Mouse (Mus musculus) gonadal fat pad, adult 2 months (tissue): ENCODE measurements around the gene Ier2. TPM values are rescaled to one million over a fixed set of nuclear protein-coding genes. Genes with fewer than 3 reads are reported as not detected.
"Not testable (repeated sequence)": the region's sequence is repeated elsewhere in the genome, so short reads cannot be mapped to it uniquely, and the experiment has no call there.

ENCODE experiments used
- DNase-seq: peaks from one replicate; pipeline ENCODE4 v3.0.0-alpha.2; 2012; ENCODE audit warnings: low read depth
- polyA plus RNA-seq: library from polyadenylated mRNA; depleted of rRNA; stranded (reverse); fragments of >200 nt; gene quantifications from 2 replicates; pipeline ENCODE4 v1.2.3, GENCODE M21; 2012

Ier2 gene
- polyA plus RNA-seq, 1 experiment, result 8.5 TPM

- no peak for DNase-seq
These were observed 23.3 kb downstream of the Ier2 start for GRCm38 (mm10) chr8:84639162-84640009.

DNA sequence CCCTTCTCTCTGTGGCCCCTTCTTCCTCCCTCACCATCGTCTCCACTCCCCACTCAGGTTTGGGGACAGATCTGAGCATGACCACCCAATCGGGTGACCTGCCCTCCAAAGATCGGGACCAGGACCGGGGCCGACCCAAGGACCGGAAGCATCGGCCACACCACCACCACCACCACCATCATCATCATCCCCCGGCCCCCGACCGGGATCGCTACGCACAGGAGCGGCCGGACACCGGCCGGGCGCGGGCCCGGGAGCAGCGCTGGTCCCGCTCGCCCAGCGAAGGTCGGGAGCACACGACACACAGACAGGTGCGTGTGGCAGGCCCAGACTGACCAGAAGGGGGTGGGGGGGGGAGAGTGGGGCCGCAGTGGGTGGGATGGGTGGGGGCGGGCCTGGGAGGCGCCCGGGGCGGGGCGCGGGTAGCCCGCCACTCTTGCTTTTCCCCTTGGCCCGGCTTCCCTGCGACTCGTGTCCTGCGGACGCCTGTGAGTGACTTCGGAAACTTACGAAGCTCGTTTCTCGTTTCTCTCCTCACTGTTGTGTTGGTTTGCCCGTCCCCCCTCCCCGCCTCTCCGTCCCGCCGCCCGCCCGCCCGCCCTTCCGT is 24.0 kb downstream of the Ier2 start:
- DNase-seq, result no peak

- DNase-seq, result no peak
These were observed 24.6 kb downstream of the Ier2 start for GRCm38 (mm10) chr8:84637946-84638554.

GRCm38 (mm10) chr8:84636051-84636691 is 26.5 kb downstream of the Ier2 start:
- no peak for DNase-seq

- no peak for DNase-seq
These were observed 27.1 kb downstream of the Ier2 start for GRCm38 (mm10) chr8:84635397-84636050.

DNA sequence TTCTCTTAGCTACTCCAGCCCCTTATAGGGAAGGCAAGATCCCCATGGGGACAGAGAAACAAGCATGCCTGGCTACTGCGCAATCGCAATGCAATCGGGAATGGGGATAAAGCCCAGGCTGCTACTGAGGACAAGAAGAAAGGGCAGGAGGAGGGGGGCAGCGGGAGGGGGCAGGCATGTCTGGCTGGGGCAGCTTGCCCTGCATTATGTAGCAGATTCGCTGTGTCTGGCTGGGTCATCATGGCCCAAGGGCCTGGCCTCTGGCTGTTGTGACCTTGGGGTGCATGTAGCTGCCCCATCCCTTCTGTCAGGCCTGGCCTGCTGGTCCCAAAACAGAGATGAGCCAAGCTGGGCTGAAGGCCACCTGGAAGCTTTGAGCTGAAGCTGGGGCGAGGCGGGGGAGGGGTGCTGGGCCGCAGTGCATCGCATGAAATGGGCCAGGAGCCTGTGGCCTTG is 27.8 kb downstream of the Ier2 start:
- no peak for DNase-seq

DNA sequence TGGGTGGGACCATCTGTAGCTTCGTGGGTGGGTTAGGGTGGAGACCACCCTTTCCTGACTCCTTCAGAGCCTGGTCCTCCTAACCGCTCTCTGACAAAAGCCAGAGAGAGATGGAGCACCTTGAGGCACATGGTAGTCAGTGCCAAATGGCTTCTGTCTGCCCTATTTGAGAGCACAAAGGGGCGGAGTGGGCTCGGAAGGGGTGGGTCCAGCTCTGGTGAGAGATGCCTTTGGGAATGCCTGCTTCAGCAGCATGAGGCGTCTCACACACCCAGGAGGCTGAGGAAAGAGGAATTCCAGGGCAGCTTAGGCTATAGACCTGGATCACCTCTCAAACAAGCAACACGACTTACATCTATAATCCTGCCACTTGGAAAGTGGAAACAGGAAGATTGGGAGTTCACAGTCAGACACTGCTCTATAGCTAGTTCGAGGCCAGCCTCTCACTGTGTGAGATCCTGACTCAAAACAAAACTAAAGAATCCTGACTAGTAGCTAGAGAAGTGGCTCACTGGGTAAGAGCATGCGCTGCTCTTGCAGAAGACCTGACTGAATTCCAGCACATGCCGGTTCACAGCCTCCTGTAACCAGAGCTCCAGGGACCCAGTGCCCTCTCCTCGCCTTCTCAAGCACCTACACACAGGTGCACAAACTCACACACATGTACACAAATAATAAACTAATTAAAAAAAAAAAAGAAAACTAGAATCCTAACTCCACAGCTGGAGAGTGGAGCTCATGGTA is 28.6 kb downstream of the Ier2 start:
- DNase-seq, result no peak

- DNase-seq, result no peak
These were observed 30.8 kb downstream of the Ier2 start for GRCm38 (mm10) chr8:84631813-84632212.

- DNase-seq, result no peak
These were observed 32.5 kb downstream of the Ier2 start for GRCm38 (mm10) chr8:84630145-84630544.

- DNase-seq, result no peak
These were observed 33.1 kb downstream of the Ier2 start for GRCm38 (mm10) chr8:84629586-84629985.

DNA sequence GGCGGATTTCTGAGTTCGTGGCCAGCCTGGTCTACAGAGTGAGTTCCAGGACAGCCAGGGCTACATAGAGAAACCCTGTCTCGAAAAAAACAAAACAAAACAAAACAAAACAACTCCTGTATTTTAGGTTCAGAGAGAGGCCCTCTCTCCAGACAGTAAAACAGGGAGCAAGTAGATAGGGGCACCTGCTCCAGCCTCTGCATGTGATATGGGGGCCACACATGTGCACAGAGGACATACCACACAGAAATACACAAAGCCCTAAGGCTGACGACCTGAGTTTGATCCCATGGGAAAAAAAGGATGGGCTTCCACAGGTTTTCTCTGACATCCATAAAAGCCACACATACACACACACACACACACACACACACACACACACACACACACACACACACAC is 39.2 kb downstream of the Ier2 start:
- not testable (repeated sequence) for DNase-seq

GRCm38 (mm10) chr8:84621102-84621625 is 41.5 kb downstream of the Ier2 start:
- no peak for DNase-seq

DNA sequence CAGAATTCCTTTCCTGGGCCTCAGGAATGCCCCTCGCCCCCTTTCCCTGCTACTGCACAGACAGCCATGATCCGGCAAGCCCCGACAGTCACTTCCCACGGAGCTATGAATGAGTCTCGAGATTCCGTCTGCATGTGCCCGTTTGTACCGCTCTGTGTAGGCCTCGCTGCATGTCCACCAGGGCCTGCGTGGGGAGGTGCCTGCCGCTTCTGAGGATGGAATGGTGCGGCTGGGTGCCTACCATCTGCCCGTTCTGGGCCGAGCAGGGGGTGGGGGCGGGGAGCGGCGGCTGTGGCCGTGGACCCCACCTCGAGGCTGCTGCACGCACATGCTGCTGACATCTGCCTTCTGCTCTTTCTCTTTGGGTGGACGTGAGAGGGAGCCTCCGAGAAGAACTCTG is 45.6 kb downstream of the Ier2 start:
- DNase-seq, result no peak

- DNase-seq, result no peak
These were observed 46.8 kb downstream of the Ier2 start for GRCm38 (mm10) chr8:84615666-84616485.

DNA sequence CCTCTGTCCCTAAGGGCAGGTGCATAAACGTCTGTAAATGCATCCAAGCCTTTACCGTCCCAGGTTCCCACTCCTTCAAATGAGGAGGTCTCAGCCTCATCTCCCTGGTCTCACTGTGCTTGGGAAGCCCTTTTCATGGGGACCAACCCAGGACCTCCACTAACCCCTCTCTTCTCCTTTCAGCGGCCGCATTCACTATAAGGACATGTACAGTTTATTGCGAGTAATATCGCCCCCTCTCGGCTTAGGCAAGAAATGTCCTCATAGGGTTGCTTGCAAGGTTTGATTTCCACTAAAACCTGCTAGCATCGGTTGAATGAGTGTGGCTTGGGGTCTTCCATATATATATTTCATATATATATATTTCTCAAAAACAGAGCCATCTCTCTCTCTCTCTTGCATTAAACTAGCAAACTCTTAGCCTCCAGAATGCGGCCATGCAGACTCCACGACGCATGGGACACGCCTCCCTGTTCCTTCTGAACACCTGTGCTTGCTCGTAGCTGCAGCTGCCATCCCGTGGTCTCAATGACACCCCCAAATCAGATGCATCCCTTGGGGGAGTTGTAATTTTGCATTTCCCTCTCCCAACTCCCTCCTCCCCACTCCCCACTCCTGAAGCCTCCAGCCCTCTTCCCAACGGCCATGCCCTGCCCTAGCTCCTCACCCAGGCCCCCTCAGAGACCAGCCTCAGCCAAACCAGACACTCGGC is 48.0 kb downstream of the Ier2 start:
- no peak for DNase-seq
